Mouse (Mus musculus) monocyte, adult 5-6 weeks (primary cell): ENCODE results near the gene Sphk2. TPM values are rescaled to one million over a fixed set of nuclear protein-coding genes. Genes with fewer than 3 reads are reported as not detected.

Experiments used
- ATAC-seq: fragments of 153-309, 156-312 bp; replicated peaks from 2 replicates; pipeline ENCODE4 v1.8.0; 2017; ENCODE audit warnings: mild to moderate bottlenecking; ENCODE audit not compliant: low TSS enrichment, insufficient number of reproducible peaks, severe bottlenecking, poor library complexity, low FRiP score
- total RNA-seq: library from RNA; stranded (forward); fragments of 200-1000, 200-491, 200-594 nt; gene quantifications from 3 replicates; pipeline ENCODE4 v1.2.3, GENCODE M21; 2017

Sphk2 gene
- total RNA-seq, 1 experiment from 2014 or later = 11.5 TPM

DNA sequence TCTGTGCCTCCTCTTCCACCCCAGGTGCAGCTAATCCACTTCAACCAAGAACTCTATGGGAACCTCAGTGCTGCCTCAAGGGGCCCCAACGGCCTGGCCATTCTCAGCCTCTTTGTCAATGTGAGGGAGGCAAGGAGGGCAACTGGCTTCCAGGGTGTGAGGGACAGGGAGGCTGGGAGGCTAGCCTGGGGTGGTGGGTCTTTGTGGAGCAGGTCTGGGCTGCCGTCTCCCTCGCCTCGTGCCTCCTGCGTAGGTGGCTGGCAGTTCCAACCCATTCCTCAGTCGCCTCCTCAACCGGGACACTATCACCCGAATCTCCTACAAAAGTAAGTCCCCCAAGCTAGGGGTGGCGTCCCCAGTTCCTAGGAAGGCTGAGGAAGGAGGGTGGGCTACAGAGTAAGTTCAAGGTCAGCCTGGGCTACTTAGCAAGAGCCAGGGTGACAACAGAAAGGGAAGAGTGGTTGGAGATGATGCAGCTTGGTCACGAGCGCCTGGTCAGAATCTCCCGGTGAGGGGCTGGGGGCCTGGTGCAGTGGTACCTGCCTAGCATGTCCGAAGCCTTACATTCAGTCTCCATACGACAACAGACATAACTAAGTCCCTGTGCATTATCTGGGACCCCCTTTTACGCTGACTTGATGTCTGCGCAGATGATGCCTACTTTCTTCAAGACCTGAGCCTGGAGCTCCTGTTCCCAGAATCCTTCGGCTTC, 14.8 kb downstream of the Sphk2 start:
- ATAC-seq = no peak

DNA sequence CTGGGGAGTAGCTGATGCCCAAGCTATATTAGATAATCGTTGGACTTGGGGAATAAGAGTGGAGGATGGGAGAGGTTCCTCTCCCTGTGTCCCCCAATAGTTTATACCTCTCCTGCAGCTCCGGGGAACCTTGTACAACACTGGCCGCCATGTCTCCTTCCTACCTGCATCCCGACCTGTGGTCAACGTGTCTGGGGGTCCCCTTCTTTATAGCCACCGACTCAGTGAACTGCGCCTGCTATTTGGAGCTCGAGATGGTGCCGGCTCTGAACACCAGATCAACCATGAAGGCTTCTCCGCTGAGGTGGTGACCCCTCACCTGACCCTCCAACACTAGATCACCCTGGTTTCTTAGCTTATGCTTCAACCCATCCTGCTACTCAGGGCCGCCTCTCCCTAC, 15.5 kb downstream of the Sphk2 start:
- no peak for ATAC-seq

GRCm38 (mm10) chr7:45701607-45702006, 16.2 kb downstream of the Sphk2 start:
- ATAC-seq = no peak

GRCm38 (mm10) chr7:45701072-45701471, 16.7 kb downstream of the Sphk2 start:
- no peak for ATAC-seq

DNA sequence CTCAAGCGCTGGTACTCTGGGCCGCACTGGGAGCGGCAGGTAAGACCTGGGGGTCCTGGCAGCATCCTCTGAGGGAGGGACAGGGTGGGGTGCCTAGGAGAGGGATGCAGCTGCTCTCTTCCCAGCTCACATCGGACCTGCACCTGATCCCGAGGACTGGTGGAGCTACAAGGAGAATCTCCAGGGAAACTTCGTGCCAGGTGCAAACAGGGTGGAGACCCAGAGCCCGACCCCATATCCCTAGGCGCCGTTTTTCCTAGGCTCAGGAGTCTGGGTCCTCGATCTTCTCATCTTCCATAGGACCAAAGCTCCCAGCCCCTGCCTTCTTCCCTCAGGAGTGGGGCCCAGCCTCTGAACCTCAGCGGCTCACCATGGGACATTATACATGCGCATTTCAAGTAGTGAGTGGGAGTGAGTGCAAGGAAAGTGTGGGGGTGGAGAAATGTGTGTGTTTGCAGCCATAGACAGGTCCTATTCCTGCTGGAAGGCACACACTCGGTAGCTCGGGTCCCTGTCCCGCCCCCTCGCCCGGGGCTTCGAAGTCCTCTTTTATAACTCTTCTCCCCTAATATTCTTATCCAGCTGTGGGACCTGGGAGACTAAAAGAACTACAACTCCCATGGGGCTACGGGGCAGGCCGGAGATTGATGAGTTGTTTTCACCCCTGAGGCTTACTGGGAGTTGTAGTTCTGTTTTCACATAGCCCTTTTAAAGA, 17.3 kb downstream of the Sphk2 start:
- ATAC-seq = peak; percentile 38; the same call in 1 of the 2 replicates

DNA sequence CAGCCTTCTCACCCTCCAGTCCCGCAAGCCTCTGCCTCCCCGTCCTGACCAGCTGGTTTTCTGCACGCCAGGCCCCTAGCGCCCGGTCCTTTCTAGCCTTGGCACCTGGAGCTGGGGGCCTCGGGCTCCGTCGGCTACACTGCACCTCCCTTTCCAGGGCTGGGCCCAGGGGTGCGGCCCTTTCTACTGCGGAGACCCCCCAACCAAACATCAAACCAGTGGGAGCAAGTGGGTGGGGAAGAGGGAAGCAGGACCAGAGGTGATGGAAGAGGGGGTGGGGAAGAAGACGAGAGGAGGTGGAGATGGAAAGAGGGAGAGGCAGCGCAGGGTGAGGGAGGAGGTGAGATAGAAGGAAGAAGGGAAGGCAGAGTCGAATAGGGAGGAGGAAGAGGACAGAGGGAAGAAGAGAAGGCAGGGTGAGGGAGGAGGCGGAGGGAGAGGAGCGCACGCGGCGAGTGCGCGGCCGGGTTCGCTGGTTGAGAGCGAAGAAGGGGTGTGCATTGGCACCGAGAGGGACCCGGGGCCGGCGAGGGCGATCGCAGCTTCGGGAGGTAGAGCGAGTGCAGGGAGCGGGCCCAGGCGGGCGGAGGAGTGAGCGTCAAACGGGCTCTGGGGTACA, 18.2 kb downstream of the Sphk2 start, which contains the start of gene Car11:
Gene Car11 (plus strand): TSS at position 321 of the 619 bp plus-strand sequence.
- no peak for ATAC-seq

DNA sequence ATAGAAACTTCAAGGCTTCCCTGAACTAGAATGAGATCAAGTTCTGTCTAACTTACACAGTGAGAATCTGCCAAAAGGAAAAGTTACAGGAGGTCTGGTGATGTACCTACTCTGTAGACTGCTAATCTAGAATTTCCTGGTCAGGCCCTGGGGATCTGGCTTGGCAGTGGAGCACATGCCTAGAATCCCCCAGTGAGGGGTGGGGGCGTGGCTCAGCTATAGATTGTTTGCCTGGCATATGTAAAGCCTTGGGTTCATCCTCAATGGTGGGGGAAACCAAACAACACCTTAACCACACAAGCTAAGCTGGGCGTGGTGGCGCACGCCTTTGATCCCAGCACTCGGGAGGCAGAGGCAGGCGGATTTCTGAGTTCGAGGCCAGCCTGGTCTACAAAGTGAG, 19.9 kb downstream of the Sphk2 start:
- no peak for ATAC-seq

DNA sequence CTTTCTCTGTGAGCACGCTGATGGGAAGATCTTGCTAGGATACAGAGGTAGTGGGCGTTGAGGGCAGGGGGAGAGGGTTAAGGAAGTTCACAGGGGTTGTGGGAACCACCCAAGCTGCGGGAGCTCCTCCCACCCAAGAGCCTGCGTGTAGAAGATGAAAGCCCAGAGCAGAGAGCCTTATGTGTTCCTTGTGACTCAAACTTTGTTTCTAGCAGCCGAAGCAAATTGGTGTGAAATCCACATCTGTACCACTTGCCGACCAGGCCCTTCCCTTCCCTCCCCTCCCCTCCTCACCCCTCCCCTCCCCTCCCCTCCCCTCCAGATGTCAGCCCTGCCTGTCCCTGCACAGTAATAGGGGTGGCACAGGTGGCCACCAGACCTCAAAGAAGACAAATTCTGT, 22.7 kb downstream of the Sphk2 start:
- ATAC-seq = no peak

DNA sequence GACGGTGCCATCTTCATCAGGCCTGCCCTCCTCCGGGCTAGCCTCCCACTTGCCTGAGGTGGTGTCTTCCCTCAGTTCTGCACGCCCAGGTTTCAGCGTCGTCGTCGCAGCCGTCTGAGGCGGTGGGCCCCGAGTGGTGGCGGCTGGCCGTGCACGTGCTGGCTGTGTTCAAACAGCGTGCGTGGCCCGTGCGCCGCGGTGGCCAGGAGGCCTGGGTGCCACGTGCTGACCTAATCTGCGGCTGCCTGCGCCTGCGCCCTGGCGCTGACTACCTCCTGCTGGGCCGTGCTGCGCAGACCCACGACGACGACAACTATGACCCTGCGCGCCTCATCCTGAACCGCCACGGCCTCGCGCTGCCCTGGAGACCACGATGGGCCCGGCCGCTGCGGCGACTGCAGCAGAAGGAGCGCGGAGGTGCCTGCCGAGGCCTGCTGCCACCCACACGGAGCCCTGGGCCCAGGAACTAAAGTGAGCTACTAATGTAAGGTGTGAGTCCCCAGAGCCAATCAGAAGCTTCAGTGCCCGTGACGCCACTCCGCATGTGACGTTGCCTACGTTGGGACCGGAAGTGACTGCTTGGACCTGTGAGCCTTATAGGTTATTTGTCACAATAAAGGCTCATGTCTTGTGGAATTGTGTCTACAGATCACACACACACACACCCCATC, 23.7 kb downstream of the Sphk2 start, which contains the start of gene Sec1:
Gene Sec1 (minus strand): TSS at position 482 of the 671 bp plus-strand sequence.
- no peak for ATAC-seq

DNA sequence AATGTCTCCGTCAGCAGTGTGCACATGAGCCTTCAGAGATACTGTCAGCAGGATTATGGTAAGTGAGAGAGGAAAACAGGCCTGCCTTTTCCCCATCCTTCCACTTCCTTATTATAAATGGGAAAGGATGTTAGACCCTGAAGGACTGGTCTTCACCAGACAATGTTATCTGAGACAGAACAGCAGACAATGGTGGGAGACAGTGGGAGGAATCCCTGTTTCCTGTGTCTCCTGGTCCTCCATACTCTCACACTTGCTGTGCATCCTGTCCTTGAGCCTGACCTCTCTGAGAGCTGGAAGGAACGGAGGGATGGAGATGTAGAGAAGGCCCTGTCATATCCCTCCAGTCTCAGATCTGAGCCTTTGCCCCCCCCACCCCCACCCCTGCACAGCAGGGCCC, 25.4 kb downstream of the Sphk2 start:
- no peak for ATAC-seq

DNA sequence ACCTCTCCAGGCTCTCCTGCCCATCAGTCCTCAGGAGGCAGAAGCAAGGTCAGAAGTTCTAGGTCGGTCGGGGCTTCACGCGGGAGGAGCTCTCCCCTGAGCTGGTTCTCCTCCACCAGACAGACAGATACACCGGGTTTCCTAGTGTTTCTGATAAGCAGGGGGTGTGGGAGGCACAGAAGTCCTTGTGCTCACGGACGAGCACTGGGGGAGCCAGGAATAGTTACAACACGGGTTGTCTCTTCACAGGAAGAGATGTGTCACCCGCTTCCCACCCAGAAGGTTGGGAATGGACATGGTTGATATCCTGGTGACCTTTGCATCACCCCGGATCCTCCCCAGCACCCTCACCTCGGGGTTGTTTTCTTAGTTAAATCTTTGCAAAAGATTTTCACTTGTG, 28.0 kb downstream of the Sphk2 start:
- no peak for ATAC-seq

DNA sequence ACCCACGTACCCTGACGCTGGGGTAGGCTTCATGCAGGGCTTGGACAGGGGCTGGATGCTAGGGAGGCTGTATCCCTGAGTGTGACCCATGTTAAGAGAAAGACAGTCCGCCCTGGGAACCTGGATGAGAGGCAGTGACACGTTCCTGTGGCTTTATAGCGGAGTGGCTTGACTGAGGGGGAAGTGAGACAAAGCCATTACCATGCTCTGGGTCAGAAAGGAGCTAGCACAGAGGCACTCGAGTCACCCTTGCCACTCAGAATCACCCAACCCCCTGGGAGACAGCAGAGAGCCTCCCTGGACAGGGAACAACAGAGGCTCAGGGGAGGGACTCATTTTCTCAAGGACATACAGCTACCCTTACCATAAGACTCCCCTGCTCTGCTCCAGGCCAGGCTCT, 28.7 kb downstream of the Sphk2 start:
- peak; percentile 7; the same call in 1 of the 2 replicates for ATAC-seq

GRCm38 (mm10) chr7:45686841-45687240, 31.0 kb downstream of the Sphk2 start:
- ATAC-seq = no peak

DNA sequence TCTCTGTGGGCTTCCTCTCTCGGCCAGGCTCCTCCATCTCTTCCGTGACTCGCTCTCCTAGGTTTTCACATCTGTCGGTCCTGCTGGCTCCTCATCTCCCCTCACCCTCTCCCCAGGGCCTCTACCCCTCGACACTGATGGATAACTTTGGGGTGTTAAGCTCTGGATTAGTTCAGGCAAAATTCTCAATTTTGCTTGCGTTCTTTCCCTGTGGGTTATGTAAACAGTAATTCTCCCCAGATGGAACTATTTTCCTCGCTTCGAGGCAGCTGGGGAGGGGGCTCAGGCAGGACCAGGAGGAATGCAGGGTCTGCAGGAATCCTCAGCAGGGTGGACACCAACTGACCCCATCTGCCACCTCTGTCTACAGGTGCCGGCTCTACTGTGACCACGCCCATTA, 32.0 kb downstream of the Sphk2 start:
- no peak for ATAC-seq

- ATAC-seq = no peak
Measured at GRCm38 (mm10) chr7:45683396-45684050, 34.3 kb downstream of the Sphk2 start, which contains the start of gene Ntn5. Gene Ntn5 (plus strand): TSS chr7:45684022.

DNA sequence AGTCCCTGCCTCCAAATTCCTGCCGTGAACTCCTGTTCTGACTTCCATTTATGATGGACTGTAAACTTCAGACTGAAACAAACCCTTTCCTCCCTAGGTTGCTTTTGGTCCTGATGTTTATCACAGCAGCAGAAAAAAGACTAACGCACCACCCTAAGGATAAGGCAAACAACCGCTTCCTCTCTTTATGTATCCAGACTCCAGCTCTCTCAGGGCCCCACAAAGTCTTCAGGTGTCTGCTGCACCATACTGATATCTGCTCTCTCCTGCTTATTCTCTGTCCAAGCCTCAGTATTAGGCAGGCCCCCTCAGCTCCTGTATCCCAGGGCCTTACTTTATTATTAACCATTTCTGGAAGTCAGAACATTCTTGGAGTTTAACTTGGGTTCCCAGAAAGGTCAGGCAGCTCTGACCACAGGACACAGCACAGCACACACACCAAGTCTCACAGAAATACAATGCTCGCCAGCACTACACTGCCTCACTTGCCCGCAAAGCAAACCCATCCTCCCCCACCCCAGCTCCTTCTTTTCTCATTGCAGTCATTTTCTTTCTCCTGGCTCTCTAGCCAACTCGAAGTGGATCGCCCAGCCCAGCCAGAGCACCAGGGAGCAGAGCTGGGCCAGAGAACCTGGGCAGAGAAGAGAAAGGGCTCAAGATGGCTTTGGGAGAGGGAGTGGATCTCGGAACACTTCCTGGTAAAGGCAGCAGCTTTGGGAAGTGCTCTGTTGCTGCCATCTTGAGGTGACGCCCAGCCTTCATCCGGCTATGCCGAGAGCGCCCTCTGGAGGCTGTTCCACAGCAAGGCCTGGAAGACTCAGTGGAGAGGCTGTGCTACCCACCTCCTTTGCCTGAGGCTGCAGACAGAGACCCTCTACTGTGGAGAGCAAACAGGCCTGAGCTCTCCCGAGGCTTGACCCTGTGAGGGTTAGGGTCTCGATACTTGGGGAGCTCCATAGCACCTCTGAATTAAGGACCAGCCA, 35.4 kb downstream of the Sphk2 start:
- ATAC-seq = peak; percentile 79

DNA sequence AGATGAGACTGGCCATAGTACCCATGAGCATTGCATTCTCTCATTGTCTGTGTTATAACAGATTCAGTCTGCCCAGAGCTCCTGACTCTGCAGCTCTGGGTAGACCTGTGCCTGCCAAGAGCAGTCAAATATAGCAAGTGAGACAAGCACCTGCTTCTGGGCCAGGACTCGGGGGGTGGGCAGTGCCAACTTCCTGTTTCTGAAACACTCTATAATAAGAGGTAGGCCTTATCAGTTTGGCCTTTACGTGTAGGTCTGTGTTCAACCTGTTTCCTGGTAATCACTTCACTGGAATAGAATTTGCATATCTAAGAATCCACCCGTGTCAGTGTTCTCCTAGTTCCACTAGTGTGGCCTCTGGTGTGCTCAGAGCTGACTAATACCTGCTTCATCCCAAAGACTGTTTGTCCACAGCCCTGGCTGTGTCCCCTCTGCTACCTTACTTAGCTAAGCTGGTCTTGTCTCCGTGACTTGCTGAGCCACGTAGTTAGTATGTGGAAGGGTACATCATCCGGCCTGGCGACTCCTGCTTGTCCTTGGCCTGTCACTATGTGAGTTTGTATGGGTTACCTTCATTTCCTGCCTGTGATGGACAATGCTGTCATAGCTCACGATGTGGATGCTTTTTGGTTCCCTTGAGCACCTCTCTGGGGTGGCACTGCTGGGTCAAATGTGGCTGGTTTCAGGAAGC, 36.6 kb downstream of the Sphk2 start:
- no peak for ATAC-seq
